23 mouse cellular contexts compared by ENCODE assay signal in genomic region chr13:90170100-90170781, GRCm38 (mm10).
DNase-seq lines count a peak whose midpoint lies in the region; ATAC-seq lines count a peak whose summit lies in the region.
"Had no signal": no experiment of that assay in that cellular context is flagged by ENCODE, and none has a peak within 500 bp of the region (broad histone marks: within the 10 kb centered on the region; RNA-seq: fewer than 3 reads in every experiment).

No protein-coding gene starts in this region.

- no peaks in the 10 kb centered on the region for H3K36me3 ChIP-seq in kidney, embryonic 16.5 days (ENCODE audit: insufficient read depth, low read length)
- no peaks in the 10 kb centered on the region for H3K36me3 ChIP-seq in embryonic facial prominence, embryonic 13.5 days
- no peaks in the 10 kb centered on the region for H3K36me3 ChIP-seq in intestine, embryonic 15.5 days
- H3K36me3 ChIP-seq in midbrain, embryonic 14.5 days (ENCODE audit: control insufficient read depth, insufficient read depth, low read length), result no peaks in the 10 kb centered on the region
- H3K36me3 ChIP-seq: heart, embryonic 10.5 days; midbrain, embryonic 13.5 days had no signal

- no peak for DNase-seq in kidney, adult 18-20 months
- DNase-seq in ES-CJ7 (ENCODE audit: low read depth, low spot score), result peak; percentile 8
- peak; percentile 46 for DNase-seq in R1 (ENCODE audit: low read depth, low spot score)
- no peak for DNase-seq in urinary bladder, postnatal 10 days (ENCODE audit: low spot score)
- DNase-seq in midbrain, embryonic 14.5 days, result no peak
- DNase-seq: adrenal gland, postnatal 25 days; B cell, adult 2 months; cerebellum, postnatal 10 days; heart, postnatal 4 days; kidney, postnatal 25 days; lung, postnatal 10 days; right cerebral cortex, postnatal 14 days had no signal

- ATAC-seq in kidney, embryonic 16.5 days (ENCODE audit: low FRiP score, low TSS enrichment), result peak; percentile 43; the same call in 1 of the 2 replicates
- no peak for ATAC-seq in embryonic facial prominence, embryonic 13.5 days (ENCODE audit: insufficient number of reproducible peaks, insufficient read depth, low FRiP score, low TSS enrichment, low read depth)
- no peak for ATAC-seq in intestine, embryonic 15.5 days
- ATAC-seq in midbrain, embryonic 14.5 days (ENCODE audit: low FRiP score, low TSS enrichment), result no peak
- ATAC-seq: inflammation-experienced regulatory T-cells, adult 6 months; midbrain, embryonic 13.5 days had no signal

- no peak overlapping the region for H3K4me3 ChIP-seq in kidney, embryonic 16.5 days (ENCODE audit: low read length)
- no peak overlapping the region for H3K4me3 ChIP-seq in embryonic facial prominence, embryonic 13.5 days
- no peak overlapping the region for H3K4me3 ChIP-seq in intestine, embryonic 15.5 days (replicated peaks)
- H3K4me3 ChIP-seq in midbrain, embryonic 14.5 days (replicated peaks; ENCODE audit: low read depth, low read length), result no peak overlapping the region
- H3K4me3 ChIP-seq: heart, embryonic 10.5 days; layer of hippocampus, adult 2 months; megakaryocyte, embryonic 14.5 days; midbrain, embryonic 13.5 days had no signal

- no peaks in the 10 kb centered on the region for H3K27me3 ChIP-seq in kidney, embryonic 16.5 days (ENCODE audit: insufficient read depth, low read length)
- no peaks in the 10 kb centered on the region for H3K27me3 ChIP-seq in embryonic facial prominence, embryonic 13.5 days
- no peaks in the 10 kb centered on the region for H3K27me3 ChIP-seq in intestine, embryonic 15.5 days (replicated peaks)
- H3K27me3 ChIP-seq in midbrain, embryonic 14.5 days (ENCODE audit: control insufficient read depth, insufficient read depth, low read length), result no peaks in the 10 kb centered on the region
- H3K27me3 ChIP-seq: CH12.LX; megakaryocyte, embryonic 14.5 days; midbrain, embryonic 13.5 days had no signal

- no peaks in the 10 kb centered on the region for H3K9me3 ChIP-seq in kidney, embryonic 16.5 days (ENCODE audit: low read length)
- H3K9me3 ChIP-seq in embryonic facial prominence, embryonic 13.5 days, result no peaks in the 10 kb centered on the region
- no peaks in the 10 kb centered on the region for H3K9me3 ChIP-seq in intestine, embryonic 15.5 days
- no peaks in the 10 kb centered on the region for H3K9me3 ChIP-seq in midbrain, embryonic 14.5 days (ENCODE audit: control insufficient read depth, low read length)
- H3K9me3 ChIP-seq: heart, embryonic 10.5 days; megakaryocyte, embryonic 14.5 days; midbrain, embryonic 13.5 days had no signal

- H3K4me2 ChIP-seq in kidney, embryonic 16.5 days (replicated peaks; ENCODE audit: low read depth, low read length), result no peak overlapping the region
- H3K4me2 ChIP-seq in embryonic facial prominence, embryonic 13.5 days, result no peak overlapping the region
- no peak overlapping the region for H3K4me2 ChIP-seq in intestine, embryonic 15.5 days (replicated peaks)
- H3K4me2 ChIP-seq in midbrain, embryonic 14.5 days (ENCODE audit: low read length), result no peak overlapping the region
- H3K4me2 ChIP-seq: hindbrain, embryonic 14.5 days; midbrain, embryonic 13.5 days had no signal

- H3K9ac ChIP-seq in kidney, embryonic 16.5 days (replicated peaks; ENCODE audit: low read length), result no peak overlapping the region
- no peak overlapping the region for H3K9ac ChIP-seq in embryonic facial prominence, embryonic 13.5 days
- H3K9ac ChIP-seq in intestine, embryonic 15.5 days, result no peak overlapping the region
- H3K9ac ChIP-seq in midbrain, embryonic 14.5 days (replicated peaks; ENCODE audit: low read length), result no peak overlapping the region
- H3K9ac ChIP-seq: hindbrain, embryonic 14.5 days; liver, embryonic 14.5 days; midbrain, embryonic 13.5 days had no signal

- 33% methylated on average over 4 of the region's 4 CpGs for WGBS in kidney, embryonic 16.5 days
- 14% methylated on average over 4 of the region's 4 CpGs for WGBS in embryonic facial prominence, embryonic 13.5 days
- 63% methylated on average over 4 of the region's 4 CpGs for WGBS in intestine, embryonic 15.5 days
- WGBS in midbrain, embryonic 14.5 days, result 44% methylated on average over 4 of the region's 4 CpGs

- H3K4me1 ChIP-seq in kidney, embryonic 16.5 days (ENCODE audit: insufficient read depth, low read length), result peaks cover 9% of the 10 kb centered on the region
- H3K4me1 ChIP-seq in embryonic facial prominence, embryonic 13.5 days, result peaks cover 15% of the 10 kb centered on the region
- no peaks in the 10 kb centered on the region for H3K4me1 ChIP-seq in intestine, embryonic 15.5 days (replicated peaks)
- H3K4me1 ChIP-seq in midbrain, embryonic 14.5 days (ENCODE audit: control insufficient read depth, insufficient read depth, low read length), result no peaks in the 10 kb centered on the region
- H3K4me1 ChIP-seq: heart, embryonic 10.5 days; megakaryocyte, embryonic 14.5 days; midbrain, embryonic 13.5 days had no signal

- H3K27ac ChIP-seq in kidney, embryonic 16.5 days (ENCODE audit: low read length), result peak overlapping the region; percentile 35; the same call in 1 of the 2 replicates
- H3K27ac ChIP-seq in embryonic facial prominence, embryonic 13.5 days, result 0 out of 2 replicates have a peak overlapping the region, but pooled peaks have one; percentile 51
- no peak overlapping the region for H3K27ac ChIP-seq in intestine, embryonic 15.5 days
- H3K27ac ChIP-seq in midbrain, embryonic 14.5 days (replicated peaks; ENCODE audit: low read depth, low read length), result no peak overlapping the region
- H3K27ac ChIP-seq: heart, embryonic 10.5 days; hindbrain, embryonic 14.5 days; layer of hippocampus, adult 2 months; liver, embryonic 14.5 days; midbrain, embryonic 13.5 days had no signal

Comparison
In these comparisons a context has a peak if more than half of its experiments do, and no peak if none do; other contexts are left out.
1. H3K27ac ChIP-seq: peak in kidney, embryonic 16.5 days (single experiment) and embryonic facial prominence, embryonic 13.5 days (single experiment); none in intestine, embryonic 15.5 days (single experiment) and midbrain, embryonic 14.5 days (single experiment).
2. DNase-seq: peak in ES-CJ7 (single experiment) and R1 (single experiment); none in kidney, adult 18-20 months (single experiment), urinary bladder, postnatal 10 days (single experiment) and midbrain, embryonic 14.5 days (single experiment).